Mouse (Mus musculus) left cerebral cortex, postnatal 4 days (tissue): ENCODE results near the gene Gnai2. TPM values are rescaled to one million over a fixed set of nuclear protein-coding genes. Genes with fewer than 3 reads are reported as not detected.
A peak's percentile ranks its signal among the peaks of the same experiment; 100 is the strongest.

Experiments
- DNase-seq: peaks from one replicate; pipeline ENCODE4 v3.0.0-alpha.2; 2022
- intact Hi-C: fragments of 180-260 bp; cut with DNase I; formaldehyde crosslinking; loops from one replicate; pipeline ENCODE4 v1.15.1; 2025
- total RNA-seq, 2 experiments: library from RNA; stranded (reverse); gene quantifications; 2 replicates each; pipeline ENCODE4 v1.2.3; 2021

The Gnai2 gene
- total RNA-seq, 2 experiments from 2014 or later: 302 to 303 TPM

GRCm38 (mm10) chr9:107615035-107615434 lies 20.1 kb downstream of the Gnai2 start:
- DNase-seq: no peak
- intact Hi-C loops: no loop called here

- no peak for DNase-seq
- intact Hi-C loops: no loop called here
Measured at GRCm38 (mm10) chr9:107612945-107613569, 22.1 kb downstream of the Gnai2 start.

GRCm38 (mm10) chr9:107612191-107612944 lies 22.8 kb downstream of the Gnai2 start:
- intact Hi-C loops: no loop called here
- peak; percentile 100 for DNase-seq

GRCm38 (mm10) chr9:107611456-107612190 lies 23.5 kb downstream of the Gnai2 start:
- no peak for DNase-seq
- intact Hi-C loops: no loop called here

- DNase-seq: no peak
- intact Hi-C loops: no loop called here
Measured at GRCm38 (mm10) chr9:107609433-107609830, 25.7 kb downstream of the Gnai2 start.

- DNase-seq: no peak
- intact Hi-C loops: no loop called here
Measured at GRCm38 (mm10) chr9:107608741-107609432, 26.3 kb downstream of the Gnai2 start, which contains the start of gene Sema3b. Sema3b (minus strand) TSS chr9:107609229.

GRCm38 (mm10) chr9:107607653-107608245 lies 27.4 kb downstream of the Gnai2 start:
- intact Hi-C loops: no loop called here
- DNase-seq: no peak

- DNase-seq: no peak
- intact Hi-C loops: no loop called here
Measured at GRCm38 (mm10) chr9:107607036-107607435, 28.1 kb downstream of the Gnai2 start.

- no peak for DNase-seq
- intact Hi-C loops: no loop called here
Measured at GRCm38 (mm10) chr9:107606591-107606990, 28.6 kb downstream of the Gnai2 start.

- intact Hi-C loops: no loop called here
- no peak for DNase-seq
Measured at GRCm38 (mm10) chr9:107605041-107605661, 30.0 kb downstream of the Gnai2 start.

- intact Hi-C loops: loop anchor here (2.0 to 5.0 kb wide), 2 partner anchors 42 to 74 kb away; partner anchors contain the start of gene Gnat1
Measured at GRCm38 (mm10) chr9:107603251-107603650, 31.9 kb downstream of the Gnai2 start.

GRCm38 (mm10) chr9:107602068-107602648 lies 33.0 kb downstream of the Gnai2 start:
- intact Hi-C loops: loop anchor here (2.0 to 5.0 kb wide), 2 partner anchors 43 to 75 kb away; partner anchors contain the start of gene Gnat1
- DNase-seq: peak; percentile 95

More at GRCm38 (mm10) chr9:107603251-107603650, 31.9 kb downstream of the Gnai2 start:
- no peak for DNase-seq

GRCm38 (mm10) chr9:107601275-107601674 lies 33.9 kb downstream of the Gnai2 start:
- intact Hi-C loops: loop anchor here (5.0 kb wide), 1 partner anchor 76 kb away; the partner anchor contains the start of gene Gnat1
- DNase-seq: no peak

GRCm38 (mm10) chr9:107600745-107601144 lies 34.4 kb downstream of the Gnai2 start:
- no peak for DNase-seq
- intact Hi-C loops: loop anchor here (5.0 kb wide), 1 partner anchor 77 kb away; the partner anchor contains the start of gene Gnat1

GRCm38 (mm10) chr9:107599842-107600241 lies 35.3 kb downstream of the Gnai2 start:
- DNase-seq: peak; percentile 50
- intact Hi-C loops: loop anchor here (5.0 kb wide), 1 partner anchor 77 kb away; the partner anchor contains the start of gene Gnat1

- intact Hi-C loops: no loop called here
- no peak for DNase-seq
Measured at GRCm38 (mm10) chr9:107599433-107599832, 35.7 kb downstream of the Gnai2 start.

GRCm38 (mm10) chr9:107598385-107598784 lies 36.8 kb downstream of the Gnai2 start:
- DNase-seq: no peak
- intact Hi-C loops: no loop called here

- no peak for DNase-seq
- intact Hi-C loops: no loop called here
Measured at GRCm38 (mm10) chr9:107596619-107597569, 38.3 kb downstream of the Gnai2 start.
